Mouse (Mus musculus) kidney, postnatal 10 days (tissue): ENCODE results near the gene Nxph1.
A peak's percentile ranks its signal among the peaks of the same experiment; 100 is the strongest.

Source experiments
- DNase-seq: peaks from one replicate; pipeline ENCODE4 v3.0.0; 2021; ENCODE audit warnings: mixed read lengths

Gene Nxph1

GRCm38 (mm10) chr6:8970576-8970975, 22.3 kb downstream of the Nxph1 start:
- no peak for DNase-seq

DNA sequence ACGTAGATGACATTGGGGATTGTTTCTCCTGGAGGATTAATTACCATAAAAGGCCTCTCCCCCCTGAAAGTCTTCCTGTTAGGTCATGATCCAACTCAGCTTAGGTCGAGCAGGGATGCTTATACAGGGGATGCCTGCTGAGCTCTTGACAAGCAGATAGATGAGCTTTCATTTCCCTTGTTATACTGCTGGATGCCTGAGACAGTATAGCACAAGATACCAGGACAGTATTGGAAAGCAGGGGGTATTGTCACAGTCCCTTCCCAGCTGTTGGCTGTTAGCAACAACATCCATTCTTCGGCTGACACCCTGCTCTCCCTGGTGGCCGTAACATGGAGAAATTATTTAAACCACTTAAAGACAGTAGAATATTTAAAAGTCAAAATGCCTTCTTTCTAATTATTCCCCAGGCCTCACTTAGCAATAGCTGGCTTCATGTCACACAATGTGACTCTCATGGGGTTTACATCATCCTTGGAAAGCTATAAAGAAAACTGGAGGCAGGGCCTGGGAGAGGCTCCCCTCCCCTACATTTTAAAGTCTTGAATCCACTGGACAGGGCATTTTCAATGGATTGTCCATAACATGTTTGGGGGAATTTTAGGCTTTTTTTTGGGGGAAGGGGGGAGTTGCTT, 31.1 kb downstream of the Nxph1 start:
- DNase-seq: no peak

GRCm38 (mm10) chr6:8996301-8996943, 48.2 kb downstream of the Nxph1 start:
- peak; percentile 23 for DNase-seq

DNA sequence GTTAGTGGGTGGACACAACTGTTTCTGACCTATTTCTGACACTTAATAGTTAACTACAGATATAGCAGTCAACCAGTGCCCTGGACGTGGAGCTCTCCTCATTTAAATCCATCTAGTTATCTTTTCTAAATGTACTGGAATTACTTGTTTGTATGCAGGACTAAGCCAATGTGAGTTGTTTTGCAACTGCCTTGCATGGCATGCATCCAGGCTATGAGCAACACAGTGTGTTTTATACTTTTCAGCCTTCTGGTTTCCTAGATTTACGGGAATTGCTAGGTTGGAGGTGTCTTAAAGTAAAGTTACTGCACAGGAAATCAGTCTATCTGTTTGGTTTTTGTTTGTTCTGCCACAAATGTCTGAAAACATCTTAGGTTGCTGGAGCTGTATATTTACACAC, 49.1 kb downstream of the Nxph1 start:
- peak; percentile 5 for DNase-seq

- DNase-seq: no peak
These were observed 54.5 kb downstream of the Nxph1 start for GRCm38 (mm10) chr6:9002686-9003085.

DNA sequence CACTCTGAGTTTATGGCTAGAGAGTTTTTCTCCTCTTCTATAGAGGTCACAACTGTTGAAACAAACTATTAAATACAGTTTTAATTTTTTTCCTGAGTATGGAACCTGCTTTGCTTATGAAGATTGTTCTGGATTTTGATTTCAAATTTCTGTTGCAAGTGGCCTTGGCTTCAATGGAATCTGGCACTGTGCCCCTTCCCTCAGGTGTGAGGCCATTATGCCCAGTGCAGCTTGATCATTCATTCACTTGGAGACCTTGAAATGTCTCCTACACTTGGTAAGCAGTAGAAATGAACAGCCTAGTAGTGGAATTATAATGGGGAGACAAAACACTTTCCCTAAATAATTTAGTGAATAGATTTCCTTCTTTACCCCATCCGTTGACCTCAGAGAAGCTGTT, 78.4 kb downstream of the Nxph1 start:
- no peak for DNase-seq

- peak; percentile 3 for DNase-seq
These were observed 78.9 kb downstream of the Nxph1 start for GRCm38 (mm10) chr6:9027146-9027545.

- no peak for DNase-seq
These were observed 80.3 kb downstream of the Nxph1 start for GRCm38 (mm10) chr6:9028501-9028900.

DNA sequence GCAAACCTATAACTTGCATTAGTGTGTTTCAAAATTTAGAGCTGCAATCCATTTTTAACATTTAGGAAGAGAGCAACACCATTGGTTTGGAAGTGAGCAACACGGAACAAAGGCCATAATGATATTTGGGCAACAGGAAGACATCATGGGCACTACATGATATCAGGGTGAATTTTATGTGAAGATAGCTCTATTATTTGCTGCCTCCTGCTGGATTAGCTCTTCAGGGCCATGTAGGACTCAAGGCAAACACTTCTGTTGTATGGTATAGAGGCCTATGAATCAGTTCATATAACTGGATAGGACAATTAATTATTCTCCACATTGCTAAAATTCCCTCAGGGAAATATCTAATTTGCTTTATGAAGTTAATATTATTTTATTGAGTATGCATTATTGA, 91.1 kb downstream of the Nxph1 start:
- no peak for DNase-seq

DNA sequence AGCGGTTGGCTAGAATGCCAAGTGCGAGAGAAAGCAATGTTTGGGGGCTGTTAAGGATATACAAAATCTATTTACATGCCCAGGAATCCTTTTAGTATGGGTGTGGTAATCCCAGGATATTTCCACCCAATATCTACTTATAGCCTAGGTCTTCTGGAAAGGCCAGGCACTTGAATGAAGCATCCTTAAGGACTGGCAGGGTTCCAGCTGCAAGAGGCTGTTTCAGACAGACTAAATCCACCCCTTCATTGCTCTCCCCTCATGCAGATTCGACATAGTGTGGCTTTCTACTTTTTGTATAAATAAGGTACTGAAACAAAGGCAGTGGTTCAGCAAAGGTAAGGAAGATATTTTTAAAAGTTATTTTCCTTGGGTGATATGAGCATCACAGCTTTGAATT, 92.8 kb downstream of the Nxph1 start:
- no peak for DNase-seq

GRCm38 (mm10) chr6:9042391-9042790, 94.2 kb downstream of the Nxph1 start:
- DNase-seq: no peak

GRCm38 (mm10) chr6:9046815-9047214, 98.6 kb downstream of the Nxph1 start:
- DNase-seq: no peak

GRCm38 (mm10) chr6:9061261-9062105, 113.3 kb downstream of the Nxph1 start:
- DNase-seq: no peak

- no peak for DNase-seq
These were observed 118.2 kb downstream of the Nxph1 start for GRCm38 (mm10) chr6:9066435-9066834.

GRCm38 (mm10) chr6:9069913-9070312, 121.7 kb downstream of the Nxph1 start:
- DNase-seq: no peak

GRCm38 (mm10) chr6:9076463-9076862, 128.2 kb downstream of the Nxph1 start:
- DNase-seq: no peak

DNA sequence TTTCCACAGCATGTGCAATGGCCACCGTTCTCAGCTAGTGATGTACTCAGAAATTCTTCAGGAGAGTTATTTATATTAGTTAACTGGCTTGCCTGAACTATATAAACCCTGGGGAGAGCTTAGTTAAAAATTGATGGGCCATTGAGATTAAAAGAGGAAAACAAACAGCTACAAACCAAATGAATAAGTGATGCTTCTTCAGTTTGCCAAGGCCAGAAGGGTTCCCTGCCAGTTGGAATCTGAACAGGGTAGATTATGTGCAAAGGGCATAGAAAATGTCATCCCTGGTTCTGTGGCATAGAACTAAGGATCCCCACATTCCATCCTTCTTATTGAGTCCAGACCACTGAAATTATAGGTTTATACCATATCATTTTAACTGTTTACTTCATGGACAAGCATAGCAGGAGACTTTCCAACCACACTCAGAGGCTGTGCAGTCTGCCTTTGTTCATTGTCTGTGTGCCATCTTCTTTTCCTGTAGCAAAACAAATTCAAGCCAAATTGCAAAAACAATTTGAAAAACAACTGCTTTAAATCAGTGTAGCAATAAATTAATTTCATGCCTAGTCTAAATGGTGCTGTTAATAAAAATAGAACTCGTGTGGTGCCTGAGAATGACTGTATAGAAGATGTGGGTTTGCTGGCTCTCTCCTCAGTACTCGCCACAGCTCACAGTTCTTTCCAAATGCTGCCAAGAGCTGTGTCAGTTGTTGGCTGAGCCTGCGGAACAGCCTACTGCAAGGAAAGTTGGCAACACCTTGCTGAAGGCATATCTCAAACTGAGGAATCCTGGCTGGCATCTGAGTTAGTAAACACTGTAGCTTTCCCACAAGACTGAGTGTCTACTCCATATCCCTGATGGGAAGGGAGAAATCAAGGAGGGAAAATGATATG, 129.8 kb downstream of the Nxph1 start:
- DNase-seq: no peak

DNA sequence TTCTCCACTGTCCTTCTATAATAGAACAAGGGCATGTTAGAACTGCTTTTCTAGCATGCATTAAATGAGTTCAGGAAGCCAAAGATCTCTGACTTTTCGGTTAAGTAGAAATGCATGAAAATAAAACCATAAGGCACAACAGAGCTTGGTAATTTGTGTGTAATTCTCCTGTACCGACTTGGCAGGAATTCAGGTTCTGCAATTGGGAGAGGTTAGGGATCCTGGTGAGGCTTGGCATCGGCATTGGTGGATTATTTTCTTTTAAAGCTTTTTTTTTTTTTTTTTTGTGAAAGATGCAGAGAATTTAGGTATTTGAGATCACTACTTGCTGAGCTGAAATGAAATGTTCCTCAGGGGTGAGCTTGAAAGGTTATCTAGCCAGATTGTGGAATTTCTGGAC, 135.6 kb downstream of the Nxph1 start:
- no peak for DNase-seq

DNA sequence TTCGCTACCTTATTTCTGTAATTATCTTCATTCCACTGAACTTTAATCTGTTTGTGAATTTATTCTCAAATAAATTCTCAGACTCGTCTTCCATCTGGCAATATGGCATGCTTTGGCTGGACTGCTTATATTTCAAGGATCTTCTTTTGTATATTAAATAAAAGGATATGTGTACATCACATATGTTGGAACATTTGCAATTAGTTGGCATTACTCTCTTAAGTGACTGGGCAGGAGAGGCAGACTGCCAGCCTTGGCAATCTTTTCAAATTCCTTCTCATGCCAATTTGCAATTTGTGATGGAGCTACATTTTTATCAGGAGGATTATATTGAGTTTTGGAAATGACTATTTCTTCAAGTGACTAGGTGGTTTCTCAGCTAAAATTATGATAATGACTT, 149.1 kb downstream of the Nxph1 start:
- no peak for DNase-seq

DNA sequence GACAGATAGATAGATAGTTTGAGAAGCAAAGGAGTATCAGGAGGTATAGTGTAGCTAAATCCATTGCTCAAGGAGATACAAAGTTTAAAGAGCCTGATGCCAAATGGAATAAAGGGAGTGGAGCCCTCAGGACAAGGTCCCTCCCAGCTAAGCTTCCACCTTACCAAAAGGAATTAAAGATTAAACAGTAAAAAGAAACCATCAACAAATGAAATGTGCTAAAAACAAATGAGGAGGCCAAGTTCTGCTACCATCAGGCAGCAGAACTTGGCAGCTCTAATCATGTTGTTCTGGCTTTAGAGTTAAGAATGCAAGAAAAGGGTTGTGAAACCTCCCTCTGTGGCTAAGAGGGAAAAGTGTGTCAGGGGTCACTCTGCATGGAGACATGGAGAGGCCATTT, 159.1 kb downstream of the Nxph1 start:
- no peak for DNase-seq

DNA sequence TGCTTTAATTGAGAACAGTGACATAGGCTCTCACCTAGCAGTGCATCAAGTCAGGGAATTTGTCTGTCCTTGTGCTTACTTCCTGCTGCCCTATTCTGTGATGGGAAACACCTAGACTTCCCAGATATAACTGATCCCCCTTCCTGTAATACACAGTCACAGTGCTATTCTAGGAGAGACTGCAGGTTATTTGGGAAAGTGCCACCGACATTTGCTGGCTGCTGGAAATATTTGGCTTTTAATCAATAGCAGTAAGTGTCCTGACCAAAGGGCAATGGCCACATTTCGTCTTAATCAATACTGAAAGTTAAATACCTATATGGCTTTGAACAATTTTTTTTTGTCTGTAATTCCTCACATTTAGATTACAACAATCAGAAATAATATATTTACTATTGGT, 170.9 kb downstream of the Nxph1 start:
- no peak for DNase-seq

GRCm38 (mm10) chr6:9124321-9124914, 176.2 kb downstream of the Nxph1 start:
- no peak for DNase-seq
